Mouse (Mus musculus) bone marrow, adult 2 months (tissue): ENCODE measurements around the gene Gpr146. TPM values are rescaled to one million over a fixed set of nuclear protein-coding genes. Genes with fewer than 3 reads are reported as not detected.

Source experiments
- H3K27ac ChIP-seq: fragments of 200-500 bp; 2 replicates; pipeline ENCODE4 v1.5.1; 2012; ENCODE audit warnings: low read depth, mild to moderate bottlenecking, control low read depth, inconsistent platforms, low read length; ENCODE audit not compliant: control insufficient read depth, poor library complexity, insufficient read depth
- H3K4me1 ChIP-seq: fragments of 200-500 bp; 2 replicates; pipeline ENCODE4 v1.6.1; 2011; ENCODE audit warnings: low read length; ENCODE audit not compliant: control insufficient read depth, insufficient read depth
- H3K4me3 ChIP-seq: fragments of 200-500 bp; replicated peaks from 2 replicates; pipeline ENCODE3; 2011; ENCODE audit warnings: mild to moderate bottlenecking, low read depth, low read length, control low read depth; ENCODE audit not compliant: control insufficient read depth
- CTCF ChIP-seq: fragments of 200-500 bp; IDR thresholded peaks from 2 replicates; pipeline ENCODE4 v1.5.1; 2011; ENCODE audit warnings: low read length, control low read depth; ENCODE audit not compliant: control insufficient read depth, insufficient read depth
- POLR2A ChIP-seq: fragments of 200-500 bp; IDR thresholded peaks from 2 replicates; pipeline ENCODE4 v1.6.1; 2011; ENCODE audit warnings: low read depth, mild to moderate bottlenecking, control low read depth, low read length, borderline replicate concordance; ENCODE audit not compliant: control insufficient read depth
- WGBS: fragments of 180-500 bp; shearing (Covaris S2); methylation state at CpG from one replicate; pipeline ENCODE4 v1.1.7; 2018; 5-methylcytosine and 5-hydroxymethylcytosine counted together
- polyA plus RNA-seq: library from polyadenylated mRNA; stranded (reverse); fragments of >200 nt; gene quantifications from 2 replicates; pipeline ENCODE4 v1.2.4, GENCODE M21; 2011; ENCODE audit warnings: low replicate concordance; ENCODE audit not compliant: missing spikeins, insufficient read depth, insufficient read length

The Gpr146 gene
- polyA plus RNA-seq, 1 experiment = 20.1 TPM

- H3K4me3 ChIP-seq = no peak overlapping the region
- H3K4me1 ChIP-seq = peaks cover 3% of the 10 kb centered on the region
- WGBS = 87% methylated on average over 5 of the region's 5 CpGs
- TF ChIP-seq POLR2A (no peak), CTCF (no peak)
- H3K27ac ChIP-seq = no peak overlapping the region
These were observed 63.0 kb downstream of the Gpr146 start for GRCm38 (mm10) chr5:139440451-139440850.

GRCm38 (mm10) chr5:139440926-139441725 lies 63.6 kb downstream of the Gpr146 start:
- WGBS = 89% methylated on average over 11 of the region's 11 CpGs
- no peak overlapping the region for H3K27ac ChIP-seq
- peaks cover 3% of the 10 kb centered on the region for H3K4me1 ChIP-seq
- H3K4me3 ChIP-seq = no peak overlapping the region
- no peak for TF ChIP-seq CTCF
- no peak for TF ChIP-seq POLR2A

GRCm38 (mm10) chr5:139441726-139442018 lies 64.2 kb downstream of the Gpr146 start:
- whole genome bisulfite sequencing = 84% methylated on average over 2 of the region's 2 CpGs
- TF ChIP-seq POLR2A (no peak), CTCF (no peak)
- Histone ChIP-seq H3K4me1 (peaks cover 3% of the 10 kb centered on the region), H3K4me3 (no peak overlapping the region), H3K27ac (no peak overlapping the region)

GRCm38 (mm10) chr5:139442428-139442827 lies 64.9 kb downstream of the Gpr146 start:
- peaks cover 3% of the 10 kb centered on the region for H3K4me1 ChIP-seq
- H3K4me3 ChIP-seq = no peak overlapping the region
- no peak overlapping the region for H3K27ac ChIP-seq
- TF ChIP-seq POLR2A (no peak), CTCF (no peak)
- WGBS = 88% methylated on average over 12 of the region's 12 CpGs

GRCm38 (mm10) chr5:139442962-139443361 lies 65.5 kb downstream of the Gpr146 start:
- Histone ChIP-seq H3K4me1 (peaks cover 3% of the 10 kb centered on the region), H3K27ac (no peak overlapping the region), H3K4me3 (no peak overlapping the region)
- TF ChIP-seq POLR2A (no peak), CTCF (no peak)
- 80% methylated on average over 4 of the region's 4 CpGs for WGBS

GRCm38 (mm10) chr5:139445258-139445657 lies 67.8 kb downstream of the Gpr146 start:
- TF ChIP-seq CTCF (no peak), POLR2A (no peak)
- WGBS = 83% methylated on average over 8 of the region's 8 CpGs
- Histone ChIP-seq H3K4me3 (no peak overlapping the region), H3K4me1 (peaks cover 9% of the 10 kb centered on the region), H3K27ac (no peak overlapping the region)

Other genes with a start within 250 kb of the Gpr146 start
- 6.6 TPM in 1 of 2 replicates, not detected in the other for gene Prkar1b, start 227.7 kb upstream of the Gpr146 start, polyA plus RNA-seq
- 4.1 and 6.5 TPM in 2 replicates for gene Dnaaf5, start 227.5 kb upstream of the Gpr146 start, polyA plus RNA-seq
- 26.5 and 27.1 TPM in 2 replicates for gene Sun1, start 177.1 kb upstream of the Gpr146 start, polyA plus RNA-seq
- gene Get4, start 125.4 kb upstream of the Gpr146 start, polyA plus RNA-seq = 43.5 and 60.2 TPM in 2 replicates
- gene Adap1, start 52.1 kb upstream of the Gpr146 start, polyA plus RNA-seq = 12.1 and 26.4 TPM in 2 replicates
- 27.6 and 39.3 TPM in 2 replicates for gene Cox19, start 26.3 kb upstream of the Gpr146 start, polyA plus RNA-seq
- gene Cyp2w1, start 25.1 kb upstream of the Gpr146 start, polyA plus RNA-seq = not detected in 2 replicates
- gene C130050O18Rik, start 27.6 kb downstream of the Gpr146 start, polyA plus RNA-seq = 0.88 and 4.0 TPM in 2 replicates
- not detected in 2 replicates for gene Gper1, start 45.5 kb downstream of the Gpr146 start, polyA plus RNA-seq
- gene 3110082I17Rik, start 82.8 kb downstream of the Gpr146 start, polyA plus RNA-seq = 11.8 and 12.8 TPM in 2 replicates
- 4.1 and 6.9 TPM in 2 replicates for gene Zfand2a, start 106.9 kb downstream of the Gpr146 start, polyA plus RNA-seq
- not detected in 2 replicates for gene Uncx, start 165.8 kb downstream of the Gpr146 start, polyA plus RNA-seq